Mouse (Mus musculus) adrenal gland, adult (tissue): ENCODE measurements around the gene Ndufa6.
A peak's percentile ranks its signal among the peaks of the same experiment; 100 is the strongest.

Experiments
- DNase-seq, 2 experiments: peaks; one replicate each; pipeline ENCODE4 v3.0.0; 2022 to 2023; ENCODE audit warnings: low spot score in 1 of 2; ENCODE audit not compliant: inconsistent age in 2 of 2

Ndufa6 gene

DNA sequence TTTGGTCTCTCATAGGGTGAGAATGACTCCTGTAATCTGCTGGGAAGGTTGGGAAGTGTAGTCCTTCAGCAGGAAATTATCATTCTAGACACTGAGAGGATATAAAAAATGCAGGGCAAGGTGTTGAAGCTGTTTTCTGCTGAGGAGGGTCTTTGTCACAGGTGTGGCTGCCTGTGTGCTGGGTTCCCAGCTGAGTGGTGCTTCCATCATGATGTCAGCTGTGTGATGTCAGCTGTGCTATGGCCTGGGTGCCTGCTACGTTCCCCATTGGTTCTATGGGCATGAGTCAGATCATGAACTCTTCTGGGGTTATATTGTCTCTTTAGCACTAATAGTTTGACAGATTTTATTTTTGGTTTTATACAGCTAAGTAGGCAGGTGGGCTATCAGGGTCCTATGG, 14.7 kb upstream of the Ndufa6 start:
- peak in 1 of 2 experiments; percentile 16 for DNase-seq

DNA sequence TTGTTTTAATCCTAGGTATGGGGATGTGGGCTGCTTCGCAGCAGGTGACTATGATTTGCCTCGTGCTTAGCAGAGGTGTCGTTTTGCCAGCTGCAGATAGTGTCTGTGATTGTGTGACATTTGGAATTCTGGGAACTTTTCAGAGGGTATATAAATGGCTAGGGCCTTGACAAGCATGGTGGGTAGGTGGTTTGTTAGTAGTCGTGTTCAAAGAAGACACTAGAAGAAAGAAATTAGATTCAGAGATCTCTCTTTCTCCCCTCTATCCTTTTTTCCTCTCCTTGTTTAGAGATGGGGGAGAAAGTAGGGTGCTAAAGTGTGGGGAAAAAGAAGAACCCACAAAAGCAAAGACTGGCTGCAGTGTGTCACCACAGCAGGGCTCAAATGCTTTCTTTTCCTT, 14.0 kb upstream of the Ndufa6 start:
- peak in 1 of 2 experiments; percentile 18 for DNase-seq

DNA sequence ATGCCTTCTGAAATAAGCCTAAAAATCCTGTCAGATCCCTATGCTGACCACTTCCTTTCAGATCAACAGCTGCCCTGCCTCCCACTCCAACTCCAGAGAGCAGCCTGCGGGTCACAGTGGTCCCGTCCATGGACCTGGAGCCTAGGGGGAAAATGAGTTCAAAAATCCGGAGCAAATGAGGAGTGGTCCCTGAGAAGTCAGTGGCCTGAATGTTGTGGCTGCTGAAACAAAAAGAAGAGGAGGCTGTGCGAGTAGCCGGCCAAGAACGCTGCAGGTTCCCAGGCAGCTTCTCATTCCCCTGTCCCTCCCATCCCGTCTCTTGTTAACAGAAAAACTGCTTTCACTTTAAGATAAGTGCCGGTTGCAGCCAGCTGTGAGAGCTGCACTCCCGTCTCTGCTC, 10.4 kb upstream of the Ndufa6 start:
- peak; percentile 5 to 40 for DNase-seq

DNA sequence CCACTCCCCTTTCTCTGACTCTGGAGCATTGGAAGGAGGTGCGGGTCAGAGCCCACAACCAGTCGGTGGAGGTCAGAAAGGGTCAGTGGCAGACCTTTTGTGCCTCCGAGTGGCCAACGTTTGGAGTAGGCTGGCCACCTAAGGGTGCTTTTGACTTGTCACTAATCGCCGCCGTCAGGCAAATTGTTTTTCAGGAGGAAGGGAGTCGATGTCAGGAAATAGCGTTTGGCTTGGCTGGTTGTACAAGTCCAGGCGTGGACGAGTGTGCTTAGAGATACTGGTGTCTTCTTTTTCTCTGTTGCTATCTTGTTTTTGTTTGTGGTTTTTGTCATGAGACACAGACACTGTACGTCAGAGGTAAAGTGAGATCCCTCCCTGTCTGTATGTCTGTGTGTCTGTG, 9.7 kb upstream of the Ndufa6 start:
- DNase-seq: peak in 1 of 2 experiments; percentile 14

DNA sequence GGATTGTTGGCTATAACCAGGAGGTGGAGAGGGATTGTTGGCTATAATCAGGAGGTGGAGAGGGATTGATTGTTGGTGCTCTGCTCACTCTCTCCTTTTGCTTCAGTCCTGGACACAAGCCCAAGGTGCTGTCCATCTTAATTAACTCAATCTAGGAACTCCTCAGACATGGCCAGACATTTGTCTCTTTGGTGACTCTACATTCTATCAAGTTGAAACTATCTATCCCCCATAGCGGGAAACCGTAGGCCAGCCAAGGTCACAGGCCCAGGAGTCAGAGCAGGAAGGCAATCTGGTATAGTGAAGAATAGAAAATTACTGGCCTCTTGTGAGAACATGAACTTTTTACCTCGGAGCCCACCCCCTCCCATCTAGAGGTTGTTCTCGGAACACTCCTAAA, 8.1 kb upstream of the Ndufa6 start:
- DNase-seq: peak; percentile 31 to 59

DNA sequence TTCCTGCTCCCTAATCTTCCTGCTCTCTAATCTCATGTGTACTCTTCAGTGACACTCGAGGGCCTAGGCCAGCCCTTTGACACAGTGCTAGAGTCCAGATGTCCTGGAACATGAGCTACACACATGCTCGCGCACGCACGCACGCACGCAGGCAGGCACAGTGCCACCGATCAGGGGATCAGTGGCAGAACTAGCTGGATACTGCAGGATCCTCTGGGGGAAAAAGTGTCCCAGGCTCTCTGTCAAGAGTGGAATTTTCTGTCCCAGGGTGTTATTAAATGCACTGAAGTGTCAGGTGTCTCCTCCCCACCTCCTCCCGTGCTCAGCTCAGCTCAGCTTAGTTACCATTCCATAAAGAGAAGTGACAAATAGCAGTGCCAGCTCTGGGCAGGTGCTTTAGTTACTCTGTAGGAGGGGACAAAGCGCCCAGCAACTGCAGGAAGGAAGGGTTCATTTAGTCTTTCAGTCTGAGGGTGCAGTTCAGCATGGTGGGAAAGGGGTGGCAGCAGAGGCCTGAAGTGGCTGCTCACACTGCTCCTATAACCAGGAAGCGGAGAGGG, 7.4 kb upstream of the Ndufa6 start:
- DNase-seq: peak; percentile 15 to 52

DNA sequence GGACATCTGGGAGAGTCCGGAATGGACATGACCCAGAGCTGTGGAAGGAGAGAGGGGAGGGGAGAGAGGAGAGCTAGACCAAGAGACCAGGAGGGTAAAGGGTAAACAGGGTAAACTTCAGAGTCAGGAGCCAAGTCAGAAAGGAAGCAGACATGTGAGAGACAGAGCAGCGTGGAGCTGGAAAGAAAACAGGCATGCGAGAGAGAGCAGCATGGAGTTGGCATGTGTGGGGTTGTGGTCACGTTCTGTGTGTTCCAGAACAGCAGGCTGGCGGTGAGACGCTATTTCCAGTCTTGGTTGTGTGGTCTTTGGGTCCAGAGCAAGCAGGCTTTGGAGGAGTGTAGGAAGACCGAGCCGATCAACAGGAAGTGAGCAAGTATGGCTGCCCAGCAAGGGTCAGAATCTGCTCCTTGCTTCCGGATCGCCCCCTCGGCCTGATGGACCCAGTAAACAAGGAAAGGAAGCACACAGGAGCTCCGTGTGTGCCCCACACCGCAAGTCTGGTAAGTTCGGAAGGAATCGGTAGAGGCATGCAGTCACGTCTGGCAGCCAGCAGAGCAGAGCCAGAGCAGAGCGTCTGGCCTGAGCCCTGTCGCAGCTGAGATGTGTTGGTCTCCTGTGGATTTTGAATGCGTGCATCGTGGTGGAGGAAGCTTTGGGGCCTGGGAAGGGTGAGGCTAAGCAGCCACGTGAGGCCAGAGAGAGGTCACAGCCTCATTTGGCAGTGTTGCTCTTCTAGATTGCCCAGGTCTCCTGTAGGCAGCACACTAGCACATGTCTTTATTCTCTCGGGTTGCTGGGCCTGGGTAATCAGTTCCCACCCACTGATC, 4.5 kb upstream of the Ndufa6 start:
- no peak for DNase-seq

DNA sequence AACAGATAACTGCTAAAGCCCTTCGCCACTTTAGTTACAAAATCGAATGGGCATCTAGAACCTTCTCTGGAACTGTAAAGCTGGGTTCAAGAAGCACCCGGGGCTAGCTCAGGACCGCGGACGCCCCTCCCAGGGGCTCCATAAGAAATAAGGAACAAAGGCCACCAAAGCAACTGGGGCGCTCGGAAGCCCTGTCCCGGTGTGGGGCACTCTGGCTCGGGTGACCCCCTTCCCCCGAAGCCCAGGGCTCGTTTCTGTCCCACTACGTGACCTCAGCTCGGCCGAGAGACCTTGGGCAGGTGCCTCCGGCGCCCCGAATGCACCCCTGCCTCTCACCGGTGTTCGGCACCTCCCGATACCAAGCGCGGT, 393 bp downstream of the Ndufa6 start:
- DNase-seq: no peak

DNA sequence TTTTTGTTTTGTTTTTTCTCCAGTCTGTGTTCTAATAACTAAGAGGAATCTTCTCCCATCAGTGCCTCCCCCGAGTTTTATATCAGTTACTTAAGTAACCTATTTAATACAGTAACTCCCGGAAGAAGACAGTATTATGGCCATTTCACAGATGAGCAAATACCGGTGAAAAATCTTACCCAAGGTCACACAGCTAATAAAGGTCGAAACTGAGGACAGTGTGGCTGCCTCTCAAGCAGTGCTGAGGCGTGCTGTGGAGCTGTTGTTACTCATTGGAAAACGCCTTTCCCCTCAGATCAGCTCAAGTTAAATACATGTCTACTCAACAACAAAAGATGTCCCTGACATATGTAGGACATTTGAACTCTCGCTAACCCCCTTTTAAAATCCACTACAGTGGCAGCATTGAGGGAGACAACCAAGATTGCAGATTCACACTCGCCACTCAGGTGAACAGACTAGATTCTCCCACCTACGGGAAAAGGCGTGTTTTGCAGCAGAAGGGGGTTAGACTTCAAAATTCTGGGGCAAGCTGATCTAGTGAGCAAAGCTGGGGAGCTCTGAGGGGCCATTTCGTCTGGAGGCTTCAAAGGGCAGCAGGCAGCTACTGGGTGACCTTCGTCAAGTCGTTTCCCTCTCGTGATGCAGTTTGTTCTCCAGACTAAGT, 911 bp downstream of the Ndufa6 start:
- DNase-seq: peak in 1 of 2 experiments; percentile 85

DNA sequence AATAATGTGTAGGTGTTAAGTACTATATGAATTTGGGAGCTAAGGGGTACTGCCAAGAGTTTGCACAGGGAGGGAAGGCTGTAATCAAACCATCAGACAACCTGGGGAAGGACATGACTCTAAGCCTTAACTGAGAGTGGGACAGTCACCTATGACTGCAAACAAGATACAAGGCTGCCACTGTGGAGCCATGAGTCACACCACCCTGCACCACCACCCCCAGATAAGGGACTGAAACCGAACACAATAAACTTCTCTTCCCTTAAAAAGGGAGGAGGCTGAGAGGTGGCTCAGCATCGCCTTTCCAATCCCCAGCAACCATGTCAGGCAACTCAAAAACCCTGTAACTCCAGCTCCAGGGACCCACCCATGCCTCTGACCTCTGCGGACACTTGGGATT, 2.6 kb downstream of the Ndufa6 start:
- DNase-seq: peak; percentile 22 to 60

DNA sequence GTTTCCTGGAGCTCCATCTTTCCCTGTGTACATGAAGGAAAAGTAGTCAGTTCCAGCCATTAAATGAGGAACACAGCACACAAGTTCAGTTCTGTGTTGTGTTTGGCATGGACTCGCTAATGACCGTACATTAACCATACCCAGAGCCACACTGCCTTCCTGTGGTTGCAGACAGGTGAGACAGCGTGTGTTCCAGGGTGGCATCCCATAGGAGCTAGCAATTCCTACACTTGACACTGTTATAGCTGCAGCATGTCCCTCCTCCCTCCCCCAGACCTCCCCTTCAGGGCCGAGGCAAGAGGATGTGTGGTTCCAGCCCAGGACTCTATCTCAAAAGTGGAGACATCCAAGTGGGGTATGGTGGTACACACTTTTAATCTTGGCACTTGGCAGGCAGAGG, 3.8 kb downstream of the Ndufa6 start:
- DNase-seq: peak in 1 of 2 experiments; percentile 5

DNA sequence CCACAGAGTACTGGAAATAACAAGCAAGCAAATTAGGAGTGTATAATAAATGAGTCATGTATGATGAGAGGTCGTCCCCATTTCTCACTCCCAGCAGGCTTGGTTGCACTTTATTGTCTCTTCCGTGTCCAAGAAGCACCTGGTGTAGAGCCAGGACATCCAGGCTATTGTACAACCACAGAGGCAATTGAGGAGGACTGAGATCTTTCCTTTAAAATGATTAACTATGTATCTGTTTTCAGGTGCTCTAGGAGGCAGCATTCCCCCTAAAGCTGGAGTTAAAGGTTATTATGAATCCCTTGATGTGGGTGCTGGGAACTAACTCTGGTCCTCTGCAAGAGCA, 5.2 kb downstream of the Ndufa6 start:
- no peak for DNase-seq

DNA sequence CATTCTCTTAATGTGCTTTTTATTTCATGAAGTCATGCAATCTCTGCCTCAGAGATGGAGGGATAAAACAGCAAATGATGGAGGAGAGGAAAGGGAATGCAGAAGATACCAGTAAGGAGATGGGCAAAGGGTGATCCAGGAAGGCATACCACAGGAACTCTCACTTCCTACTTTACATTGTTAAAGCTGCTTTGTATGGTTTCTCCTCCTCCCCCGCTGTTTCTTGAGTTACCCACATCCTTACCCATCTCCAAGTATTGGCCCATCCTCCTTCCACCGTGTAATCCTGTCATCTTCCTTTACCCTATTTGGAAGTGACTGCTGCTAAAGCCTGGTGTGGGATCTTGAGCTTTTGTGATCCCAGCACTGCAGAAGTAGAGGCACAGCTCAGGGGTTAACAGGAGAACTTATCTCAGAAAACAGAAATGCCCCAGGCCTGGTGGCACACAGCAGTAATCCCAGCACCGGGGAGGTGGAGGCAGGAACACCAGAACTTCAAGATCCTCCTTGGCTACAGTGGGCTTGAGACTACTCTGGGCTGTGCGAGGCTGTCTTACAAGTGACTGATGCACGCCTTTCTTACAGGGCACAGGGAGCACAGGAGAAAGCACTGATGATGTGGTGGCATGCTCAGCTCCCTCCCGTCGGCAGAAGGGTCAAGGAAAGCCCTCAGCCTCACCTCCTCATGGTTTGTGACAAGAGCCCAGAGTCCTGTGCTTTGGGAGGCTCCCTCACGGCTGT, 5.7 kb downstream of the Ndufa6 start:
- peak; percentile 9 to 52 for DNase-seq

DNA sequence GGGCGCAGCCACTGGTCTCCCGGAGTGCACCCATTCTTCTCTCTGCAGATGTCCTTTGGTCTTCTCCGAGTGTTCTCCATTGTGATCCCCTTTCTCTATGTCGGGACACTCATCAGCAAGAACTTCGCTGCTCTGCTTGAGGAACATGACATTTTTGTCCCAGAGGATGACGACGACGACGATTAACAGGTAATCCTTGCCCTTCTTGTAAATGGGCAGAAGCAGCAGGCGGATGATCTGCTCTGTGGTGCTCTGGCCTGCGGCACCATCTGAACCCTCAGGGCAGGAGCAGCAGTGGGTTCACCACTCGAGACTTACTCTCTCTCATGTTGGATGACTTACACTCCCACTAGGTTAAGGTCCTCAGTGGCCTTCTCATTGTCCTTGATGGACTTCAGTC, 6.3 kb downstream of the Ndufa6 start:
- peak in 1 of 2 experiments; percentile 51 for DNase-seq

DNA sequence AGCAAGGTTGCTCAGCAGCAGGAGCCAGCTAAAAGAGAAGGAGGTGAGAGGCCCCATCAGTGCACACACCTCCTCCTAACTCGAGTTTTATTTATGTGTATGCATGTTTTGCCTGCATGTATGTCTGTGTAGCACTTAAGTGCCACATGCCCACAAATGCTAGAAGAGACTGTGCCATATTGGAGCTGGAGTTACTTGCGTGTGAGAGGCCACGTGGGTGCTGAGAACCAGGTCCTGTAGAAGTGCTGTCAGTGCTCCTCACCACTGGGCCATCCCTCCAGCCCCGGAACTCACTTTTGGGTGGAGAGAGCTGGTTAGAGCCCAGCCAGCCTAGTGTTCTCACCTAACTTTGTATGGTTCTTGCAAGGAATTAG, 6.8 kb downstream of the Ndufa6 start:
- no peak for DNase-seq

DNA sequence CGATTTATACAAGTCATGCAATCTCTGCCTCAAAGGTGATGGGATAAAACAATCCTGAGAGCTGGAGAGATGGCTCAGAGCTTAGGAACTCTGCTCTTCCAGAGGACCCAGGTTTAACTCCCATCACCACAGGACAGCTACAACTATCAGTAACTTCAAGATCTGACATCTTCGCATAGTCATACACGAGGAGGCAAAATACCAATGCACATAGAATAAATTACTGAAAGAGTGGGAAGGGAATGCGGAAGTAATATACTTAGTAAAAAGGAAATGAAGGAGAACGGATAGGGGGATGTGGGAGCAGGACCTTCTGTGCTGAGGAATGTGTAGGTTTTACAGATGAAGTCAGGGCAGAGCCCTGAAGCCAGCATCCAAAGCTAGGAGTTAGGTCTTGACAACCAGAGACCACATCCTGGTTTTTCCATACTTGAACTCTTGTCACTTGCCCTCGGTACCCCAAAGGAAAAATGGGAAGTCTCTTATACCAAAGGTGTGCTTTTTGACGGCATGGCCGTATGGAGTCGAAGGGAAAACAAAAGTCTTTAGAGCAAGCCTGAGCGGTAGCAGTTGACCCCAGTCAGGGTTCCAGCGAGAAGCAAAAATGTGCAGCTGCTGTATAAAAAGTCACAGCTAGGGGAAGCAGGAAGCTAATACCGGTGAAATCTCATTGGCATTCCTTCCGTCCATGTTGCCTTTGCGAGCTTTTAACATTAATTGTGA, 7.4 kb downstream of the Ndufa6 start:
- DNase-seq: peak in 1 of 2 experiments; percentile 66

DNA sequence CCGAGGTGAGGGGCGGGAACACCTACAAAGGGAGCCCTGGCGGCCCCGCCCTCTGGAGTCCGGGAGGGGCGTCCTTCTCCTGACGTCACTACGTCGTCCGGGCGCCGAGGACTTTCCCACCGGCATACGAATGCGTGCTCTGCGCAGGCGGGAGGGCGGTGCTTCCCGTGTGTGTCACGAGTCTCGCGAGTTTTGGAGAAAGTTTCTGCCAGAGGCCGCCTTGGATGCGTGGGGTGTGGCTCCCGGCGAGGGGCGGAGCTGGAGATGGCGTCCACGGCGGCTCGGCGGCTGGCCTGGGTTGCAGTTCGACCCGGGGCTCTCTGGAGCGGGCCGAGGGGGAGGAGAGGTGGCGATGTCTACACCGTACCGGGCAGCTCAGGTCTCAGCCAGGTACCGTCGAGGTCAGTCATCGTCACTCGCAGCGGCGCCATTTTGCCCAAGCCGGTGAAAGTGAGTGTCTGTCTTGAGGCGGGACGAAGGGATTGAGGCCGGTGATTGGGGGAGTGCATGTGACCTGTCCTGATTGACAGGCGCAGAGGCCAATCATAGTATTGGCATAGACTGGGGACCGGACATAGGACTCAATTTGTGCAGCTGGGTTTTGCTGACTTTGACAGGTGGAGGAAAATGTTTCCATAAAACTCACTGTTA, 8.2 kb downstream of the Ndufa6 start:
- DNase-seq: peak; percentile 98 to 99

DNA sequence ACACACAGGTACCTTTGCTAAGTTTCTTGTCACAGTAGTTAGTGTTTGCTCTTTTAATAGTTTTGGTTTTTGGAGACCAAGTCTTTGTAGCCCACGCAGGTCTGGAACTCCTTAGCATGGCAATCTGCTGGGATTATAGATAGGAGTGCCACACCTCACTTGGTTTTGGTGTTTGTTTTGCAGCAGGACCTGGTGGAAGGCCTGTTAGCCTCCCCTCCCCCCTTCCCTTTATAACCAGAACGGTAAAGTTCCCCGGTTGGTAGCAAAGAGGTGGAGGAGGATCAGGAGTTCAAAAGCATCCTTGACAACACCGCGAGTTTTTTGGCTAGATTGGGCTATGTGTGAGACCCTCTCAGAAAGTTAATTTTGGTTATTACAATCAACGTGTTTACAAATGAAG, 9.2 kb downstream of the Ndufa6 start:
- DNase-seq: peak in 1 of 2 experiments; percentile 38

DNA sequence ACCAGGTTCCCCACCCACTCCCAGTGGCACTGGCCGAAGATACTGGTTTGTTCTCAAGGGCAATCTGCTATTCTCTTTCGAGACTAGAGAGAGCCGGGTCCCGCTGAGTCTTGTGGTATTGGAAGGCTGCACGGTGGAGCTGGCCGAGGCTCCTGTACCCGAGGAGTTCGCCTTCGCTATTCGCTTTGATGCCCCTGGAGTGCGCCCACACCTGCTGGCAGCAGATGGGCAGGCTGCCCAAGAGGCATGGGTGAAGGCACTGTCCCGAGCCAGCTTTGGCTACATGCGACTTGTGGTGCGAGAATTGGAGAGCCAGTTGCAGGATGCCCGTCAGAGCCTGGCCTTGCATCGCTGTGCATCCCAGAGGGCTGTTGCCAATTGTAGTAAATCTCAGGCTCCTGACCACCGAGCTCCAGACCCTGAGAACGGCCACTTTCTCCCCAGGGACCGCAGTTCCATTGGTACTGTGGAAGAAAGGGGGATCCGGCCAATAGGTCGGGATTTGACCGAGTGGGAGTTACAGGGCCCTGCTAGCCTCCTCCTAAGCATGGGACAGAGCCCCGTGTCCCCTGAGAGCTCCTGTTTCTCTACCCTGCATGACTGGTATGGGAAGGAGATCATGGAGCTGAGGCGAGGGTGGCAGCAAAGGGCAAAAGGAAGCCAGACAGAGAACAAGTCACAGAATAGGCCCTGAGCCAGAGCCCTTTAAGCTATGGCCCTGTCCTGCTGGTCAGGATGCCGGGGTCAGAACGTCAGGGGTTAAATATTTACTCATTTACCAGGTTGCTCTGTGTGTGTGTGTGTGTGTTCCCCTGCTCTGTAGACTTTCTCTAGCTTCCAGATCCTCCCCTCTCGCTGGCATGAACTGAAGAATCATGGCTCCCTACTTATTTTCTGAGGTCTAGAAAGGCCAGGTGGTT, 10.5 kb downstream of the Ndufa6 start:
- peak in 1 of 2 experiments; percentile 37 for DNase-seq
